Mouse (Mus musculus) skeletal muscle tissue, postnatal 0 days (tissue): ENCODE data around the gene Cyp4f37. TPM values are rescaled to one million over a fixed set of nuclear protein-coding genes. Genes with fewer than 3 reads are reported as not detected.

Source experiments
- polyA plus RNA-seq: library from polyadenylated mRNA; unstranded; fragments of >200 nt; fragmentation: Nextera tagmentation; extraction: Ambion mirVana; gene quantifications from 2 replicates; pipeline ENCODE4 v1.2.1, GENCODE M21; 2015

Gene Cyp4f37
- not detected in 2 replicates for polyA plus RNA-seq

DNA sequence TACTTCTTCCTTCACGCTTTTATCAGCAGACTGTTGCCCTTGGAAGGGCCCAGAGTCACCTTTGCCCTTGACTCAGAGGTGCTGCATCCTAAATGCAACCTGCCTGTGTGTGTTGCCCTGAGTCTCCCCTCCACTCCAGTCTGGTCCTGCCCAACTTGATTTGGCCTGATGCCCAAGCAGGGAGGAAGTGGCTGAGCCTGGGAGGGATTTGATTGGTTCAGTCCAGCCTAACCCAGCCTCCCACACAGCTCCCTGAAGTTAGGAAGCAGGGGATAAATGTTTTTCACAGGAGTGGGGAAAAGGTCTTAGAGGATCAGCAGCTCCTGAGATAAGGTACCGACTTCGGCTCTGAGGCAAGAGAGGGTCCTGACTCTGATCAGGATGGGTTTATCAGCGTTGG is at the start of gene Cyp4f37:
Cyp4f37 (plus strand) TSS at position 292 of the 400 bp plus-strand sequence.

GRCm38 (mm10) chr17:32658712-32659111 is 37.6 kb downstream of the Cyp4f37 start, which contains the start of gene Cyp4f40:
Gene Cyp4f40, plus strand, starts transcription at chr17:32658900.

DNA sequence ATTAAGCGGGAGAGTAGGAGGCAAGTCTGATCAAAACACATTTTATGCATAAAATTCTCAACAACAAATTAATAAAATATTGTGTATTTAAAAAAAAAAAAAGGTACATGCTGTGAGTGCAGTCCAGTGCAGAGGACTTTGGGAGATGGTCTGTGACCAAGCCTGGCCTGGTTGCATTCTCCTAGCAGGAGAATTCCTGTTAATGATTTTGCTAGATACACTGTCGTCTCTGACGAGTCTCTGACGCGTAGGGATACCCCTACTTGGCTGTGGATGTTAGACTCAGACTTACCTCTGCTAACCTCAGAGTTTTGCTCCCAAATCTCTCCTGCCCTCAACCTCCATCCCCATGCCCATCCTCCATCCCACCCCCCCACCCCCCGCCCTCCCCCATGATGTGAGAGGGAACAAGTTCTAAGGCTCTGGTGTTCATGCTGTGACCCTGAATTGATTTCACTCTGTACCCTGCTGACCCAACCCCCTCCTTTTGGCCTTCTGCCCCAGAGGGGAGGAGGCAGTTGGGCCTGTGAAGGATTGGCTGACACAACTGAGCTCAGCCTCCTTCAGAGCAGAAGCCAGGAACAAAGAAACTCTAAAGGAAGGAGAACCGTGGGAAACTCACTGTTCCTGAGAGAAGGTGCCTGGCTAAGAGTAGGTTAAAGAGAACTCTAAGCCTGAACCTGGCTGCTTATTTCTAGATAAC is 64.1 kb downstream of the Cyp4f37 start, which contains the start of gene Cyp4f15:
Cyp4f15 (plus strand) TSS at position 580 of the 703 bp plus-strand sequence.

Other genes starting within 250 kb of the Cyp4f37 start
- 6.5 and 7.0 TPM in 2 replicates for gene Wiz, start 231.9 kb upstream of the Cyp4f37 start, polyA plus RNA-seq
- gene Rasal3, start 217.7 kb upstream of the Cyp4f37 start, polyA plus RNA-seq = 0.69 and 1.5 TPM in 2 replicates
- gene Pglyrp2, start 197.1 kb upstream of the Cyp4f37 start, polyA plus RNA-seq = 0.09 TPM in 1 of 2 replicates, not detected in the other
- gene Cyp4f39, start 168.6 kb upstream of the Cyp4f37 start, polyA plus RNA-seq = 1.1 TPM in 1 of 2 replicates, not detected in the other
- 2.3 and 2.9 TPM in 2 replicates for gene Cyp4f17, start 115.3 kb upstream of the Cyp4f37 start, polyA plus RNA-seq
- 5.8 and 8.0 TPM in 2 replicates for gene Cyp4f16, start 84.8 kb upstream of the Cyp4f37 start, polyA plus RNA-seq
- gene Cyp4f40, start 37.6 kb downstream of the Cyp4f37 start, polyA plus RNA-seq = not detected in 2 replicates
- gene Cyp4f15, start 64.3 kb downstream of the Cyp4f37 start, polyA plus RNA-seq = not detected in 2 replicates
- 14.3 and 16.7 TPM in 2 replicates for gene Zfp871, start 167.0 kb downstream of the Cyp4f37 start, polyA plus RNA-seq
- 0.65 and 1.1 TPM in 2 replicates for gene Zfp811, start 188.6 kb downstream of the Cyp4f37 start, polyA plus RNA-seq
- 3.8 and 5.4 TPM in 2 replicates for gene Zfp799, start 209.0 kb downstream of the Cyp4f37 start, polyA plus RNA-seq